10 mouse cellular contexts compared by ENCODE assay signal in the genomic region with DNA sequence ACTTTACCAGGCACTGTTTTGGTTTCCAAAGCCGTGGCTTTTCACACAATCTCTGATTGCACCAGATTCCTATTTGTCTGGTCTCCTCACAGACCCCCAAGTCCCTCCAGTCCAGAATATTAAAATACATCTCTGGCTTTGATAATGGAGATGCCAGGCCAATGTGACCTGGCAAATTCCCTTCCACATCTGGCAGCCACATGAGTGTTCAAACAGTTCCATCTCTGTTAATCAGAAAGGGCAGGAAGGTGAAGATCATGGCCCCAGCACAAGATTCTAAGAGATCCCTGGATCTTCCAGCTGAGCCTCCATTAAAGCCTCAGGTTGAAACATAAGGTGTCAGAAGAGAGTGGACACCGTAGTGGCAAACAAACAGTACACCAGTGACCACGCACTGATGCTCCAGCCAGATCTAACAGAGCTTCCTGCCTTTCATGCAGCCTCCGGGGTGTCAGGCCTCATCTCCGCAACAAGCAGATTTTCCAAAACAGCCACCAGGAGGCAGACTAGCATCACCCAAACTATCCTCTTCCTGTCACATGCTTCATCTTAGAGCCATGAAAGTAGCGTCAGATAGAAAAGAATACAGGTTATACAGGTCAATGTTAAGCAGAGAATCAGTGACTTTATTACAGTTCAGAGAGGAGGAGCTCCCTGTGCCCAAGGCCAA. TPM values are rescaled to one million over a fixed set of nuclear protein-coding genes. Genes with fewer than 3 reads are reported as not detected.
DNase-seq lines count a peak whose midpoint lies in the region; ATAC-seq and TF ChIP-seq lines count a peak whose summit lies in the region.
"Had no signal": no experiment of that assay in that cellular context is flagged by ENCODE, and none has a peak within 500 bp of the region (broad histone marks: within the 10 kb centered on the region; RNA-seq: fewer than 3 reads in every experiment).

No protein-coding gene starts in this region.

- no peaks in the 10 kb centered on the region; the same call in 1 of the 2 replicates for H3K4me1 ChIP-seq in heart, adult 2 months (ENCODE audit: control insufficient read depth, insufficient read depth, low read length)
- no peaks in the 10 kb centered on the region for H3K4me1 ChIP-seq in heart, embryonic 10.5 days
- no peaks in the 10 kb centered on the region for H3K4me1 ChIP-seq in testis, adult 2 months (ENCODE audit: control insufficient read depth, insufficient read depth, low read length)
- no peaks in the 10 kb centered on the region for H3K4me1 ChIP-seq in hindbrain, postnatal 0 days (ENCODE audit: insufficient read depth, low read length)
- H3K4me1 ChIP-seq: limb, embryonic 12.5 days had no signal

- peak; percentile 77 for ATAC-seq in common myeloid progenitor, adult 5-6 weeks (replicated peaks; ENCODE audit: low read depth, poor library complexity, severe bottlenecking)
- no peak for ATAC-seq in hindbrain, postnatal 0 days

- no peaks in the 10 kb centered on the region for H3K36me3 ChIP-seq in heart, adult 2 months (ENCODE audit: control insufficient read depth, insufficient read depth, low read length)
- H3K36me3 ChIP-seq in heart, embryonic 10.5 days: no peaks in the 10 kb centered on the region
- no peaks in the 10 kb centered on the region for H3K36me3 ChIP-seq in testis, adult 2 months (ENCODE audit: control insufficient read depth, insufficient read depth, low read length)
- H3K36me3 ChIP-seq in hindbrain, postnatal 0 days (ENCODE audit: insufficient read depth, low read length): no peaks in the 10 kb centered on the region
- H3K36me3 ChIP-seq: limb, embryonic 12.5 days had no signal

- H3K79me2 ChIP-seq in heart, adult 2 months (replicated peaks; ENCODE audit: control insufficient read depth, insufficient read depth, low read length): no peaks in the 10 kb centered on the region

- no peak overlapping the region for H3K4me2 ChIP-seq in hindbrain, postnatal 0 days (ENCODE audit: low read depth, low read length)
- H3K4me2 ChIP-seq: limb, embryonic 12.5 days had no signal

- no peaks in the 10 kb centered on the region for H3K27me3 ChIP-seq in heart, adult 2 months (ENCODE audit: control insufficient read depth, insufficient read depth, low read length)
- no peaks in the 10 kb centered on the region for H3K27me3 ChIP-seq in heart, embryonic 10.5 days (ENCODE audit: insufficient read depth, poor library complexity, severe bottlenecking)
- no peaks in the 10 kb centered on the region for H3K27me3 ChIP-seq in testis, adult 2 months (ENCODE audit: control insufficient read depth, insufficient read depth, low read length)
- no peaks in the 10 kb centered on the region for H3K27me3 ChIP-seq in hindbrain, postnatal 0 days (ENCODE audit: insufficient read depth, low read length)
- H3K27me3 ChIP-seq: limb, embryonic 12.5 days had no signal

- no peak overlapping the region for H3K4me3 ChIP-seq in heart, adult 2 months
- no peak overlapping the region for H3K4me3 ChIP-seq in heart, embryonic 10.5 days
- no peak overlapping the region for H3K4me3 ChIP-seq in testis, adult 2 months (ENCODE audit: control insufficient read depth, low read depth, low read length)
- H3K4me3 ChIP-seq in hindbrain, postnatal 0 days (ENCODE audit: low read length): no peak overlapping the region
- H3K4me3 ChIP-seq: limb, embryonic 12.5 days had no signal

- TF ChIP-seq POLR2A in heart, adult 2 months (IDR thresholded peaks at IDR 0.05; ENCODE audit: insufficient read depth, low read depth, low read length): no peak
- TF ChIP-seq POLR2A in testis, adult 2 months (IDR thresholded peaks at IDR 0.05; ENCODE audit: control insufficient read depth, low read depth, low read length): no peak

- intact Hi-C loops in heart, adult 2 months (cut with DNase I): loop anchor here (2.0 kb wide), 1 partner anchor 125 kb away; no protein-coding TSS in a partner anchor

- WGBS in heart, adult 2 months: 37% methylated on average over 6 of the region's 6 CpGs
- WGBS in heart, embryonic 10.5 days: 34% methylated on average over 6 of the region's 6 CpGs
- 51% methylated on average over 6 of the region's 6 CpGs for WGBS in hindbrain, postnatal 0 days

- H3K9me3 ChIP-seq in heart, embryonic 10.5 days: no peaks in the 10 kb centered on the region
- no peaks in the 10 kb centered on the region for H3K9me3 ChIP-seq in hindbrain, postnatal 0 days (ENCODE audit: low read length)
- H3K9me3 ChIP-seq: limb, embryonic 12.5 days had no signal

- H3K9ac ChIP-seq in heart, adult 2 months (ENCODE audit: low read depth, low read length): no peak overlapping the region
- no peak overlapping the region for H3K9ac ChIP-seq in hindbrain, postnatal 0 days (replicated peaks; ENCODE audit: low read length)
- H3K9ac ChIP-seq: limb, embryonic 12.5 days had no signal

- DNase-seq in heart, adult 2 months: peak; percentile 61 to 64
- no peak for DNase-seq in heart, embryonic 10.5 days (ENCODE audit: low spot score)
- no peak for DNase-seq in testis, postnatal 14 days (ENCODE audit: low spot score)
- peak; percentile 58 for DNase-seq in hindbrain, postnatal 0 days (ENCODE audit: low spot score)
- DNase-seq in lung, postnatal 4 days: peak; percentile 43 to 70
- peak; percentile 24 to 63 for DNase-seq in urinary bladder, postnatal 4 days (ENCODE audit: low spot score in 2 of 2)

- no peak overlapping the region for H3K27ac ChIP-seq in heart, adult 2 months
- no peak overlapping the region for H3K27ac ChIP-seq in heart, embryonic 10.5 days
- H3K27ac ChIP-seq in testis, adult 2 months (ENCODE audit: control insufficient read depth, insufficient read depth, low read depth, low read length): no peak overlapping the region
- H3K27ac ChIP-seq in hindbrain, postnatal 0 days: no peak overlapping the region
- H3K27ac ChIP-seq: limb, embryonic 12.5 days had no signal

- peak; percentile 67 for TF ChIP-seq CTCF in heart, adult 2 months (IDR thresholded peaks at IDR 0.05)
- peak; percentile 30; the same call in 1 of the 2 replicates for TF ChIP-seq CTCF in testis, adult 2 months (IDR thresholded peaks at IDR 0.05; ENCODE audit: control insufficient read depth, insufficient read depth, insufficient replicate concordance, low read depth, low read length)
- TF ChIP-seq CTCF in hindbrain, postnatal 0 days (IDR thresholded peaks at IDR 0.05; ENCODE audit: low read depth): peak; percentile 70

- TF ChIP-seq EP300 in heart, adult 2 months (IDR thresholded peaks at IDR 0.05; ENCODE audit: insufficient read depth, low read depth, low read length): no peak

RNA-seq across cellular contexts. Expression of a gene that starts 2.4 kb away (rescaled TPM):
- total RNA-seq in heart, adult 2 months (2021): 1 to 10 TPM in 1 of 2 experiments, under 1 TPM in 1; 0.68 to 1.7 TPM
- polyA plus RNA-seq in heart, adult 2 months (2012; rRNA removed): 1.1 and 1.4 TPM in 2 replicates
- 1.7 and 2.1 TPM in 2 replicates for polyA plus RNA-seq in heart, embryonic 10.5 days (2016; fragmentation: Nextera tagmentation; extraction: Ambion mirVana)
- not detected in 2 replicates for polyA plus RNA-seq in testis, adult 2 months (2012; rRNA removed)
- not detected in 2 replicates for total RNA-seq in common myeloid progenitor, adult 5-6 weeks (2017)
- 0.42 TPM in 1 of 2 replicates, not detected in the other for total RNA-seq in hindbrain, postnatal 0 days (2014; rRNA removed)
- 1.1 and 1.9 TPM in 2 replicates for polyA plus RNA-seq in hindbrain, postnatal 0 days (2015; fragmentation: Nextera tagmentation; extraction: Ambion mirVana)
- polyA plus RNA-seq: limb, embryonic 12.5 days had no signal

RNA-seq across cellular contexts. Expression of a gene that starts 9.5 kb away (rescaled TPM):
- total RNA-seq in heart, adult 2 months (2021): not detected
- polyA plus RNA-seq in heart, adult 2 months (2012; rRNA removed): not detected in 2 replicates
- polyA plus RNA-seq in heart, embryonic 10.5 days (2016; fragmentation: Nextera tagmentation; extraction: Ambion mirVana): not detected in 2 replicates
- not detected in 2 replicates for polyA plus RNA-seq in testis, adult 2 months (2012; rRNA removed)
- not detected in 2 replicates for total RNA-seq in common myeloid progenitor, adult 5-6 weeks (2017)
- not detected in 2 replicates for total RNA-seq in hindbrain, postnatal 0 days (2014; rRNA removed)
- polyA plus RNA-seq in hindbrain, postnatal 0 days (2015; fragmentation: Nextera tagmentation; extraction: Ambion mirVana): not detected in 2 replicates
- polyA plus RNA-seq: limb, embryonic 12.5 days; stomach, embryonic 14.5 days had no signal

RNA-seq across cellular contexts. Expression of a gene that starts 9.7 kb away (rescaled TPM):
- 1 to 10 TPM; 1.7 to 3.6 TPM for total RNA-seq in heart, adult 2 months (2021)
- polyA plus RNA-seq in heart, adult 2 months (2012; rRNA removed): 3.1 and 5.9 TPM in 2 replicates
- not detected in 2 replicates for polyA plus RNA-seq in heart, embryonic 10.5 days (2016; fragmentation: Nextera tagmentation; extraction: Ambion mirVana)
- 0.16 TPM in 1 of 2 replicates, not detected in the other for polyA plus RNA-seq in testis, adult 2 months (2012; rRNA removed)
- not detected in 2 replicates for total RNA-seq in common myeloid progenitor, adult 5-6 weeks (2017)
- total RNA-seq in hindbrain, postnatal 0 days (2014; rRNA removed): 0.16 and 0.58 TPM in 2 replicates
- 0.31 and 0.44 TPM in 2 replicates for polyA plus RNA-seq in hindbrain, postnatal 0 days (2015; fragmentation: Nextera tagmentation; extraction: Ambion mirVana)
- polyA plus RNA-seq: limb, embryonic 12.5 days had no signal

RNA-seq across cellular contexts. Expression of a gene that starts 12.5 kb away (rescaled TPM):
- total RNA-seq in heart, adult 2 months (2021): 1 to 10 TPM; 1.1 to 1.6 TPM
- 4.6 and 5.5 TPM in 2 replicates for polyA plus RNA-seq in heart, adult 2 months (2012; rRNA removed)
- polyA plus RNA-seq in heart, embryonic 10.5 days (2016; fragmentation: Nextera tagmentation; extraction: Ambion mirVana): 6.7 and 8.0 TPM in 2 replicates
- polyA plus RNA-seq in testis, adult 2 months (2012; rRNA removed): 0.13 and 0.15 TPM in 2 replicates
- 2.1 TPM in 1 of 2 replicates, not detected in the other for total RNA-seq in common myeloid progenitor, adult 5-6 weeks (2017)
- 0.25 TPM in 1 of 2 replicates, not detected in the other for total RNA-seq in hindbrain, postnatal 0 days (2014; rRNA removed)
- polyA plus RNA-seq in hindbrain, postnatal 0 days (2015; fragmentation: Nextera tagmentation; extraction: Ambion mirVana): 1.5 and 1.6 TPM in 2 replicates

RNA-seq across cellular contexts. Expression of a gene that starts 53.8 kb away (rescaled TPM):
- total RNA-seq in heart, adult 2 months (2021): 1 to 10 TPM in 1 of 2 experiments, not detected in 1; 1.9 TPM
- polyA plus RNA-seq in heart, adult 2 months (2012; rRNA removed): 1.7 and 1.8 TPM in 2 replicates
- polyA plus RNA-seq in heart, embryonic 10.5 days (2016; fragmentation: Nextera tagmentation; extraction: Ambion mirVana): not detected in 2 replicates
- 0.25 and 0.99 TPM in 2 replicates for polyA plus RNA-seq in testis, adult 2 months (2012; rRNA removed)
- not detected in 2 replicates for total RNA-seq in common myeloid progenitor, adult 5-6 weeks (2017)
- total RNA-seq in hindbrain, postnatal 0 days (2014; rRNA removed): 0.52 and 4.9 TPM in 2 replicates
- polyA plus RNA-seq in hindbrain, postnatal 0 days (2015; fragmentation: Nextera tagmentation; extraction: Ambion mirVana): 7.7 and 8.0 TPM in 2 replicates

Comparison
In these comparisons a context has a peak if more than half of its experiments do, and no peak if none do; other contexts are left out.
1. DNase-seq: peak in heart, adult 2 months (2 of 2), hindbrain, postnatal 0 days (single experiment), lung, postnatal 4 days (2 of 2) and urinary bladder, postnatal 4 days (2 of 2); none in heart, embryonic 10.5 days (single experiment) and testis, postnatal 14 days (single experiment).
2. Peak in every context shown above with its lines, with median percentiles within 50 percentile points of each other: CTCF ChIP-seq.